Mouse (Mus musculus) kidney, embryonic 14.5 days (tissue): Measurements from ENCODE around the gene Irf3. TPM values are rescaled to one million over a fixed set of nuclear protein-coding genes. Genes with fewer than 3 reads are reported as not detected.

Source experiments
- ATAC-seq: fragments of 200-750 bp; cut with Nextera tagmentation; 2 replicates; pipeline ENCODE4 v1.8.0; 2017; ENCODE audit warnings: moderate number of reproducible peaks, mild to moderate bottlenecking, moderate TSS enrichment, moderate library complexity; ENCODE audit not compliant: low FRiP score, low TSS enrichment
- H3K27ac ChIP-seq: fragments of 300-500 bp; sonication (generic); 2 replicates; pipeline ENCODE4 v1.5.1; 2014; ENCODE audit warnings: low read depth, mild to moderate bottlenecking, low read length, moderate library complexity, mixed read lengths
- H3K27me3 ChIP-seq: fragments of 300-500 bp; sonication (generic); 2 replicates; pipeline ENCODE4 v1.6.1; 2014; ENCODE audit warnings: mild to moderate bottlenecking, low read length; ENCODE audit not compliant: control insufficient read depth, insufficient read depth
- H3K36me3 ChIP-seq: fragments of 300-500 bp; sonication (generic); 2 replicates; pipeline ENCODE4 v1.6.1; 2014; ENCODE audit warnings: low read length, mixed read lengths; ENCODE audit not compliant: control insufficient read depth, insufficient read depth
- H3K4me1 ChIP-seq: fragments of 300-500 bp; sonication (generic); 2 replicates; pipeline ENCODE4 v1.6.1; 2014; ENCODE audit warnings: low read length, mixed read lengths; ENCODE audit not compliant: control insufficient read depth, insufficient read depth
- H3K4me2 ChIP-seq: fragments of 300-500 bp; sonication (generic); replicated peaks from 2 replicates; pipeline ENCODE4 v1.6.1; 2014; ENCODE audit warnings: low read depth, mild to moderate bottlenecking, low read length
- H3K4me3 ChIP-seq: fragments of 300-500 bp; sonication (generic); 2 replicates; pipeline ENCODE4 v1.5.1; 2014; ENCODE audit warnings: mild to moderate bottlenecking, low read length
- H3K9ac ChIP-seq: fragments of 300-500 bp; sonication (generic); 2 replicates; pipeline ENCODE4 v1.6.1; 2014; ENCODE audit warnings: low read depth, mild to moderate bottlenecking, low read length, moderate library complexity
- H3K9me3 ChIP-seq: fragments of 300-500 bp; sonication (generic); 2 replicates; pipeline ENCODE4 v1.6.1; 2016; ENCODE audit warnings: low read length; ENCODE audit not compliant: control insufficient read depth
- WGBS: fragments of 180-500 bp; shearing (Covaris S2); extraction: QIAGEN DNeasy Blood & Tissue Kit; methylation state at CpG from one replicate; pipeline ENCODE4 v1.1.7; 2014; 5-methylcytosine and 5-hydroxymethylcytosine counted together
- microRNA-seq: library from miRNA; unstranded; fragments of <30 nt; microRNA quantifications from one replicate; pipeline ENCODE4, GENCODE M21; 2016
- polyA plus RNA-seq: library from polyadenylated mRNA; unstranded; fragments of >200 nt; fragmentation: Nextera tagmentation; extraction: Ambion mirVana; gene quantifications from 2 replicates; pipeline ENCODE4 v1.2.1, GENCODE M21; 2014

Gene Irf3
- polyA plus RNA-seq, 1 experiment from 2014 or later: 81.6 TPM

DNA sequence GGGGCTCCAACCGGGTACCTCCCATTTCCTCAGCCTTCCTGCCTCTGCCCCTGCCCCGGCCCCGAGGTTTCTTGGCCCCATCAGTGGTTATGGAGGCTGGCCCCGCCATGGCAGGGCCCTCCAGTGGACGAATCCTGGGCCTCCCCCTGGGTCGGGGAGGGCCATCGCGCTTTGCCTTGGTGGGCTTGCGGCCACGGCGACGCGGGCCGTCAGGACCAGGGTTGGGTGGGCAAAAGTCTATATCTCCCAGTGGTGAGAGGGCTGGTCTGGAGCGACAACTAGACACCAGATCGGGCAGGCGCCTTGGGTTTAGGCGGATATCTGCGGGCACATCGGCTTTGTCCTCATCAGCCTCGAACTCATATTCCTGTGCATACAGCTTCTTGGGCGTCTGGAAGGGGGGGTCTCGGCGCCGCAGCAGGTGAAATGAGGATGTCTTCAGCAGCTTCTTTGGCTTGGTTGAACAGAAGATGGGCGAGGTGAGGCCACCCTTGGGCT is 49.5 kb downstream of the Irf3 start:
- Histone ChIP-seq H3K9ac (no peak overlapping the region), H3K4me1 (peaks cover 4% of the 10 kb centered on the region; the same call in 1 of the 2 replicates), H3K4me3 (no peak overlapping the region), H3K27me3 (no peaks in the 10 kb centered on the region), H3K36me3 (peaks cover 88% of the 10 kb centered on the region), H3K4me2 (no peak overlapping the region), H3K9me3 (no peaks in the 10 kb centered on the region), H3K27ac (no peak overlapping the region)
- 95% methylated on average over 26 of the region's 26 CpGs for WGBS
- ATAC-seq: no peak

DNA sequence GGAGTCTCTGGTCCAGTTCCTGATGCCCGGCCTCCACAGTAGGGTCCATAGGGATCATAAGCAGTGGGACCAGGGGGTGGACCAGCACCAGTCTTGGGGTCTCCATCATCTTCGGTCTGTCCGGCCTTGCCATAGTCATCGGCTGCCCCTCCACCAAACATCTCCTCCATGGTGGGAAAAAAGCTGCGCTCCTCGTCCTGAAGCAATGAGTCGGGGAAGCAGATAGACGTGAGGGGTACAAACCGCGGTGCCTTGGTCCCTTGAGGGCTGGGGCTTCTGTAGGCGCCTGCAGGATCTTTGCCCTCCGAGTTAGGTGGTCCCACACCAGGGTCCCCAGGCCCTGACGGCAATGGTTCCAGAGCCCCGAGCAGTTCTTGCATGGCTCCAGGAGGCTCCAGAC is 50.0 kb downstream of the Irf3 start:
- Histone ChIP-seq H3K27ac (no peak overlapping the region), H3K4me1 (peaks cover 4% of the 10 kb centered on the region; the same call in 1 of the 2 replicates), H3K4me2 (no peak overlapping the region), H3K4me3 (no peak overlapping the region), H3K27me3 (no peaks in the 10 kb centered on the region), H3K9ac (no peak overlapping the region), H3K9me3 (no peaks in the 10 kb centered on the region), H3K36me3 (peaks cover 82% of the 10 kb centered on the region)
- 98% methylated on average over 14 of the region's 14 CpGs for WGBS
- ATAC-seq: no peak

DNA sequence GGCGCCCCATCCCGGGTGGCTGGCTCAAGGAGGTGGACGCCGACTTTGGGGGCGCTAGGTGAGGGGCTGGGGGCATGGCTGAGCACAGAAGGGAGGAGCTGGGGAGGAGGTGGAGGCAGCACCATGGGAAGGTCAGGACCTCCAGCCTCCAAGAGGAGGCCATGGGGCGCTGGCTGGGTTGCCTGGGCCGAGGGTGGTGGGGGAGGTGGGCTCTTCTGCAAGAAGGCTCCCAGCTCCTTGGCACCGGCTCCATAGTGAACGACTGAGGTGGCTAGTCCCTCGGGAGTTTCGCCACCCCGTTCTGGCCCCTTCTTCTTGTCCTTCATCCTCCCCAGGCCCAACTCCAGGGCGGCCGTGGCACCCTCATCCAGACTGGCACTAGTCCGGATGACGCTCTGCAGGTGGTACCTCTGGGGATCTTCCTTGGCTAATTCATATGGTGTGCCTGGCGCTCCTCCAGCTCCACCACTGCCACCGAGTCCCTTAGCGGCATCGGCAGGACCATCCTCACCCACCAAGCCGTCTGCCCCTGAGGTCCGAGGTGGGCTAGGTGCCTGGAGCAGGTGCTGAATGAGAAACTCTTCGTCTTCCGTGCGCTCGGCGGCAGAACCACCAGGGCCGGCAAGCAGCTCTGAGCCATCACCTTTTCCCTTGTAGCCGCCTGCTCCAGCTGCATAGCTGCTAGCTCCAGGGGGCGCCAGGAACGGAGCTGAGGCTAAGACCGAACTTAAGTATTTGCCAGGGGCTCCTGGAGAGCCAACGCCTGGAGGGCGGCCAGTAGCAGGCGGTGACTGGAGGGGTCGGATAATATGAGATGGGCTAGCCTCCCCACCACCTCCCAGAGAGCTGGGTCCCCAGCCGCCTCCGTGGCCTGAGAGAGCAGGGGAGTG is 50.8 kb downstream of the Irf3 start:
- Histone ChIP-seq H3K27me3 (no peaks in the 10 kb centered on the region), H3K9ac (no peak overlapping the region), H3K4me2 (no peak overlapping the region), H3K9me3 (no peaks in the 10 kb centered on the region), H3K36me3 (peaks cover 75% of the 10 kb centered on the region), H3K4me1 (peaks cover 4% of the 10 kb centered on the region; the same call in 1 of the 2 replicates), H3K27ac (no peak overlapping the region), H3K4me3 (no peak overlapping the region)
- no peak for ATAC-seq
- 92% methylated on average over 38 of the region's 38 CpGs for WGBS

DNA sequence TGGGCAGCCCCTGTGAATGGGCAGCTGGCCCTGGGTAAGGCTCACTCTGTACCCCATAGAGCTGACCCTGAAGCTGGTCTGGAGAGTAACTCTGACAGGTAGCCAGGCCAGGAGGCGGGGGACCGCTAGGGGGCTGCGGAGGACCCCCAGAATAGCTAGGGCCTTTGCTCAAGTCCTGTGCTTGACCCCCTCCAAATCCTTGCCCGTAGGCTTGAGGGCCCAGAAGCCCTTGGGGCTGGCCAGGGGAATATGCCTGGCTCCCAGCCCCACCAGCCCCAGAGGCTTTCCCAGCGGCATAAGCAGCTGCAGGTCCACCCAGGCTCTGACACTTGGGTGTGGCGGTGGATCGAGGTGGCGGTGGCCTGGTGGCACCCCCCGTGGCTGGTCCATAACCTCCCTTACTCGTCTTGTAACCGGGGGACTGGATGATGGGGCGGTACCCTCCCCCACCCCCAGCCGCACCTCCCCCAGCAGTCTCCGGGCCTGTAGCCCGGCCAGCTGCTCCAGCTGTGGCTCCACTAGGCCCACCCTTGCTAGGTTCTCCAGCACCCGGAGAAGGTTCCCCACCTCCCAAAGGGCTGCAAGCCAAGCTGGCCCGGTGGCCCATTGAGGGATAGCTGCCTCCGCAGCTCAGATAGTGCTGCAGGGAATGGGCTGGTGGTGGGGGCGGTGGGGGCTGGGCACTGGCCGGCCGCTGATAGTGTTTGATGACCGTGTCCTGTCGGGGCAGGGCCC is 51.6 kb downstream of the Irf3 start:
- WGBS: 88% methylated on average over 23 of the region's 23 CpGs
- no peaks in the 10 kb centered on the region for H3K27me3 ChIP-seq
- H3K4me3 ChIP-seq: no peak overlapping the region
- no peak overlapping the region for H3K4me2 ChIP-seq
- peaks cover 4% of the 10 kb centered on the region; the same call in 1 of the 2 replicates for H3K4me1 ChIP-seq
- no peak for ATAC-seq
- H3K36me3 ChIP-seq: peaks cover 66% of the 10 kb centered on the region
- H3K27ac ChIP-seq: no peak overlapping the region
- H3K9me3 ChIP-seq: no peaks in the 10 kb centered on the region
- no peak overlapping the region for H3K9ac ChIP-seq

DNA sequence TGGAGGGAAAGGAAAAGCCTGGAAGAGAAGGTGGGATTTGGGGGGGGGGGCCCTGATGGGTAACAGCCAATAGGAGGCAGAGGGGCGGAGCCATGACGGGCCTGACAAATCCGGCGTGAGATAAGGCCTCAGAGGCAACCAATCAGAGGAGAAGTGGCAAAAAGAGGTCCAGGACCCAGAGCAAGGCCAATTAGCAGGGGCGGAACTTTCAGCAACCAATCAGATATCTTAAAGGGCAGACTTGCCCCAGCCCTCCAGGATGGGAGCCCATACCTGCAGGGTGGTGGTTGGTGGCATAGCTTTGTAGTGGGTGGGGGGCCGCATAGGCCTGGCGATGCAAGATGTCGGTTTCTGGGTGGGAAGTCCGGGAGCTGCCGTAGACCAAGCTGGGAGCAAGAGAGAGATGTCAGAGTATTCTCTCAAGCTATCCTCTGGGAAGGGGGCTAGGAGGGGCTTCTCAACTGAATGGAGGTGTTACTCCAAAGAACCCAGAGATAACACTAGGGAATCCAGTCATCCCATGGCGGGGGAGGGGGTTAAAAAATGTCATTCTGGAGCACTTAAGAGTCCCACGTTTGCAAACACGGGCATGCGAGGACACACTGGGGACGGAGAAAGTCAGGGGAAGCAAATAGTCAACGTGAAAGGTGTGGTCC is 53.6 kb downstream of the Irf3 start:
- H3K4me3 ChIP-seq: peak overlapping the region; percentile 93
- H3K36me3 ChIP-seq: peaks cover 47% of the 10 kb centered on the region
- H3K27ac ChIP-seq: peak overlapping the region; percentile 3; the same call in 1 of the 2 replicates
- no peaks in the 10 kb centered on the region for H3K9me3 ChIP-seq
- H3K27me3 ChIP-seq: no peaks in the 10 kb centered on the region
- WGBS: 3% methylated on average over 16 of the region's 16 CpGs
- H3K4me2 ChIP-seq: peak overlapping the region; percentile 95
- H3K4me1 ChIP-seq: peaks cover 4% of the 10 kb centered on the region; the same call in 1 of the 2 replicates
- ATAC-seq: peak; percentile 32
- peak overlapping the region; percentile 88; the same call in 1 of the 2 replicates for H3K9ac ChIP-seq

- 2% methylated on average over 13 of the region's 13 CpGs for WGBS
- Histone ChIP-seq H3K9me3 (no peaks in the 10 kb centered on the region), H3K27me3 (no peaks in the 10 kb centered on the region), H3K4me2 (peak overlapping the region; percentile 95), H3K4me1 (peaks cover 4% of the 10 kb centered on the region; the same call in 1 of the 2 replicates), H3K4me3 (peak overlapping the region; percentile 93), H3K36me3 (peaks cover 42% of the 10 kb centered on the region), H3K27ac (peak overlapping the region; percentile 3; the same call in 1 of the 2 replicates), H3K9ac (peak overlapping the region; percentile 88)
- ATAC-seq: no peak
Measured at GRCm38 (mm10) chr7:45051601-45051974, 54.1 kb downstream of the Irf3 start.

Small RNA genes within 50 kb of the gene (microRNA-seq; reads per million reads assigned to microRNA genes)
- not detected for gene Mir7054

Other genes with a start within 250 kb of the Irf3 start
- gene Vrk3, start 249.2 kb upstream of the Irf3 start, polyA plus RNA-seq: 35.2 and 43.4 TPM in 2 replicates
- gene Zfp473, start 246.6 kb upstream of the Irf3 start, polyA plus RNA-seq: 2.5 and 3.1 TPM in 2 replicates
- gene Nup62, start 181.6 kb upstream of the Irf3 start, polyA plus RNA-seq: 59.5 and 61.9 TPM in 2 replicates
- gene Il4i1, start 181.3 kb upstream of the Irf3 start, polyA plus RNA-seq: 1.7 and 2.0 TPM in 2 replicates
- 2.5 and 6.3 TPM in 2 replicates for gene Atf5, start 181.0 kb upstream of the Irf3 start, polyA plus RNA-seq
- gene Akt1s1, start 148.7 kb upstream of the Irf3 start, polyA plus RNA-seq: 51.4 and 86.5 TPM in 2 replicates
- 57.0 and 65.3 TPM in 2 replicates for gene Tbc1d17, start 148.6 kb upstream of the Irf3 start, polyA plus RNA-seq
- gene Pnkp, start 140.5 kb upstream of the Irf3 start, polyA plus RNA-seq: 27.0 and 30.4 TPM in 2 replicates
- 441 and 501 TPM in 2 replicates for gene Ptov1, start 127.9 kb upstream of the Irf3 start, polyA plus RNA-seq
- gene Med25, start 104.9 kb upstream of the Irf3 start, polyA plus RNA-seq: 80.0 and 86.3 TPM in 2 replicates
- 21.9 and 22.3 TPM in 2 replicates for gene Fuz, start 101.6 kb upstream of the Irf3 start, polyA plus RNA-seq
- gene Ap2a1, start 68.2 kb upstream of the Irf3 start, polyA plus RNA-seq: 80.5 and 88.5 TPM in 2 replicates
- gene Tsks, start 54.4 kb upstream of the Irf3 start, polyA plus RNA-seq: 0.37 TPM in 1 of 2 replicates, not detected in the other
- gene Cpt1c, start 22.8 kb upstream of the Irf3 start, polyA plus RNA-seq: 13.7 and 19.2 TPM in 2 replicates
- 258 and 308 TPM in 2 replicates for gene Prmt1, start 11.1 kb upstream of the Irf3 start, polyA plus RNA-seq
- gene Bcl2l12, start 1.1 kb downstream of the Irf3 start, polyA plus RNA-seq: 54.9 and 71.1 TPM in 2 replicates
- 46.5 and 54.0 TPM in 2 replicates for gene Scaf1, start 18.7 kb downstream of the Irf3 start, polyA plus RNA-seq
- 31.8 and 35.2 TPM in 2 replicates for gene Rras, start 20.3 kb downstream of the Irf3 start, polyA plus RNA-seq
- 16.3 and 18.9 TPM in 2 replicates for gene Prr12, start 55.2 kb downstream of the Irf3 start, polyA plus RNA-seq
- gene Nosip, start 64.8 kb downstream of the Irf3 start, polyA plus RNA-seq: 65.3 and 75.0 TPM in 2 replicates
- gene Prrg2, start 65.0 kb downstream of the Irf3 start, polyA plus RNA-seq: 27.0 and 27.3 TPM in 2 replicates
- 301 and 308 TPM in 2 replicates for gene Rcn3, start 94.6 kb downstream of the Irf3 start, polyA plus RNA-seq
- gene Fcgrt, start 106.2 kb downstream of the Irf3 start, polyA plus RNA-seq: 48.9 and 67.4 TPM in 2 replicates
- gene Rps11, start 126.8 kb downstream of the Irf3 start, polyA plus RNA-seq: 1,882 and 1,923 TPM in 2 replicates
- gene Rpl13a, start 131.1 kb downstream of the Irf3 start, polyA plus RNA-seq: 1,416 and 1,603 TPM in 2 replicates
- 0.19 and 0.47 TPM in 2 replicates for gene Gm45713, start 138.6 kb downstream of the Irf3 start, polyA plus RNA-seq
- 1.0 and 1.3 TPM in 2 replicates for gene Flt3l, start 138.8 kb downstream of the Irf3 start, polyA plus RNA-seq
- 101 and 110 TPM in 2 replicates for gene Pih1d1, start 156.7 kb downstream of the Irf3 start, polyA plus RNA-seq
- gene Aldh16a1, start 156.9 kb downstream of the Irf3 start, polyA plus RNA-seq: 46.6 and 58.0 TPM in 2 replicates
- 0.10 and 0.28 TPM in 2 replicates for gene Slc17a7, start 166.3 kb downstream of the Irf3 start, polyA plus RNA-seq
- not detected in 2 replicates for gene Gfy, start 181.9 kb downstream of the Irf3 start, polyA plus RNA-seq
- gene Pth2, start 183.3 kb downstream of the Irf3 start, polyA plus RNA-seq: not detected in 2 replicates
- gene Ccdc155, start 207.2 kb downstream of the Irf3 start, polyA plus RNA-seq: 0.93 and 1.1 TPM in 2 replicates
- gene Dkkl1, start 214.5 kb downstream of the Irf3 start, polyA plus RNA-seq: 0.44 and 1.1 TPM in 2 replicates
- gene Tead2, start 218.1 kb downstream of the Irf3 start, polyA plus RNA-seq: 206 and 234 TPM in 2 replicates
- 0.60 and 1.2 TPM in 2 replicates for gene Cd37, start 241.5 kb downstream of the Irf3 start, polyA plus RNA-seq
- gene Slc6a16, start 243.4 kb downstream of the Irf3 start, polyA plus RNA-seq: 0.18 and 0.20 TPM in 2 replicates